Mouse (Mus musculus): ENCODE measurements around the gene Tmem259.
"Not testable (repeated sequence)": the region's sequence is repeated elsewhere in the genome, so short reads cannot be mapped to it uniquely, and the experiment has no call there.

Tmem259 gene

GRCm38 (mm10) chr10:79960671-79961294 lies 23.3 kb downstream of the Tmem259 start:
- TF ChIP-seq NANOG (IDR thresholded peaks at IDR 0.05; ENCODE audit: borderline replicate concordance, low read length), result no peak
- no peak for TF ChIP-seq POU5F1 (IDR thresholded peaks at IDR 0.05; ENCODE audit: borderline replicate concordance, low read length)
- no peak for TF ChIP-seq CTCF (conservative IDR thresholded peaks at IDR 0.05; ENCODE audit: low read length)
- H3K9me3 ChIP-seq (ENCODE audit: low read length), result no peaks in the 10 kb centered on the region
- peaks cover 70% of the 10 kb centered on the region for H3K4me1 ChIP-seq (replicated peaks; ENCODE audit: low read depth, low read length)

GRCm38 (mm10) chr10:79959847-79960601 lies 24.1 kb downstream of the Tmem259 start, which contains the start of gene Wdr18:
TSS of gene Wdr18 (plus strand) at chr10:79960152.
- peaks cover 44% of the 10 kb centered on the region for H3K36me3 ChIP-seq (ENCODE audit: insufficient read depth, low read length)
- TF ChIP-seq CTCF (conservative IDR thresholded peaks at IDR 0.05; ENCODE audit: low read length), result peak; percentile 78
- TF ChIP-seq POU5F1 (IDR thresholded peaks at IDR 0.05; ENCODE audit: borderline replicate concordance, low read length), result no peak
- peak within 1 kb of the TSS; percentile 100 for H3K4me3 ChIP-seq (replicated peaks; ENCODE audit: low read length)
- no peaks in the 10 kb centered on the region for H3K9me3 ChIP-seq (ENCODE audit: low read length)
- H3K27me3 ChIP-seq (ENCODE audit: insufficient read depth, low read length), result no peaks in the 10 kb centered on the region
- peaks cover 71% of the 10 kb centered on the region for H3K4me1 ChIP-seq (replicated peaks; ENCODE audit: low read depth, low read length)

More at GRCm38 (mm10) chr10:79960671-79961294, 23.3 kb downstream of the Tmem259 start:
- H3K27me3 ChIP-seq (ENCODE audit: insufficient read depth, low read length), result no peaks in the 10 kb centered on the region
- peaks cover 51% of the 10 kb centered on the region for H3K36me3 ChIP-seq (ENCODE audit: insufficient read depth, low read length)
- peak overlapping the region; percentile 100 for H3K4me3 ChIP-seq (replicated peaks; ENCODE audit: low read length)

DNA sequence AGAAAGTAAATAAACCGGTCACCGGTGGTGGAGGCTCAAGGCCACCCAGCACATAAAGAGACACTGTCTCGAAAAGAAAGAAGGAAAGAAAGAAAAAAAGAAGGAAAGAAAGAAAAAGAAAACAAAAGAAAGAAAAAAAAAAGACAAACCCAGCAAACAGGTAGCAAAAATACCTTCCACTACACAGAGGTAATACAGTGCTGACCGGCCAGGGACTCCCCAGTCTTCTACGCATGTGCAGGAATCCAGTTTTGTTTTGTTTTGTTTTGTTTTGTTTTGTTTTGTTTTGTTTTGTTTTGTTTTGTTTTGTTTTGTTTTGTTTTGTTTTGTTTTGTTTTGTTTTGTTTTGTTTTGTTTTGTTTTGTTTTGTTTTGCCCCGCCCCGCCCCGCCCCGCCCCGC lies 24.7 kb downstream of the Tmem259 start:
- Histone ChIP-seq H3K36me3 (ENCODE audit: insufficient read depth, low read length) (peaks cover 37% of the 10 kb centered on the region), H3K4me1 (replicated peaks; ENCODE audit: low read depth, low read length) (peaks cover 66% of the 10 kb centered on the region)
- not testable (repeated sequence) for H3K9me3 ChIP-seq (ENCODE audit: low read length); H3K27me3 ChIP-seq (ENCODE audit: insufficient read depth, low read length); H3K4me3 ChIP-seq (replicated peaks; ENCODE audit: low read length)

DNA sequence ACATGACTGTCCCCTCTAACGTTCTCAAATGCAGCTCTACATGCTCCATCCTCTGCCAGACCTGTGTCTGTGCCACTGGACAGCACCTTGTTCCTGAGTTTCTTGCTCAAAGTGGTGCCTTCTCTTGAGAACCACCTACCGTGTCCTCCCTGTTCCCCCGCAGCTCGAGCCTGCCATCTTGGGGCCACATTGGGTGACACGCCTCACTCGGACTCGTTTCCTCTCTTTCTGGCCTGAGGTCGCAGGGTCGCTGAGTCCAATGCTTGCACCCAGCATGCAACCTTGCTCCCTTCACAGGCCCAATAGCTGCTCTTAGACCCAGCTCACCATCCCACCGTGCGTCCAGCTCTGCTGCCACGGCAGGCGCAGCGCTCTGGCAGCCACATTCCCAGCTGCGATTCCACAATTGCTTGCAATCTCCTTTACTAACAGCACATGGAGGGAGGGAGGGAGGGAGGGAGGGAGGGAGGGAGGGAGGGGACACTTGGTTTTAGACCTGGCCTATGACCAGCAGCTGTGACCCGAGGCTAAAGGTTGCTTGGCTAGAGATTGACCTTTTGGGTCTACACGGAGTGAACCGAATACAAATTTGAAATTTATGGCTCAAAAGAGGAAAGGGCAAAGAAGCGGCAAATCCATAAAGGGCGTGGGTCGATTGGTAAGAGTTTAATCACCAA lies 25.9 kb downstream of the Tmem259 start:
- TF ChIP-seq NANOG (IDR thresholded peaks at IDR 0.05; ENCODE audit: borderline replicate concordance, low read length) (no peak), POU5F1 (IDR thresholded peaks at IDR 0.05; ENCODE audit: borderline replicate concordance, low read length) (no peak), CTCF (conservative IDR thresholded peaks at IDR 0.05; ENCODE audit: low read length) (peak; percentile 66)
- no peak overlapping the region for H3K4me3 ChIP-seq (replicated peaks; ENCODE audit: low read length)
- no peaks in the 10 kb centered on the region for H3K27me3 ChIP-seq (ENCODE audit: insufficient read depth, low read length)
- no peaks in the 10 kb centered on the region for H3K9me3 ChIP-seq (ENCODE audit: low read length)
- H3K4me1 ChIP-seq (replicated peaks; ENCODE audit: low read depth, low read length), result peaks cover 58% of the 10 kb centered on the region
- H3K36me3 ChIP-seq (ENCODE audit: insufficient read depth, low read length), result peaks cover 26% of the 10 kb centered on the region

DNA sequence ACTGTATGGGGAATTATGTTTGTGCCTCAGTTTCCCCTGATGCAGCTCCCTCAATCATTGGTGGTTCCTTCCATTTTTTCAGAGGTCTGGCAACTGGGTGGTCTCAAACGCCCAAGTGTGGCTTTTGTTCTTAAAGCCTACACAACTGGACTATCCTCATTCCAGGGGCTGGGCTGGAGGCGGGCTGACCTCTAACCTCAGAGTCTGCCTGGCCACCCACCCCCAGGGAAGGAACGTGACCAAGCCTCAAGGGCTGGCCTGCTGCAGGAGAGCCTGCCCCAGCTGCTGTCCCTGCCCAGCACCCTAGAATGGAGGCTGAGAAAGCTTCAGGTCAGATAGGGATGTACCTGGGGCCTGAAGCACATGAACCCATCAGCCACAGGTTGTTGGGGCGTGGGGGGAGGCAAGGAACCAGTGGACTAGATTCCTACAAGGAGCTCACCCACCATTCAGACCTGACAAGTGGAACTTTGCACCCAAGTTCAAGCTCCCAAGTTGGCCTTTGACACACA lies 27.4 kb downstream of the Tmem259 start:
- H3K36me3 ChIP-seq (ENCODE audit: insufficient read depth, low read length), result peaks cover 10% of the 10 kb centered on the region
- H3K27me3 ChIP-seq (ENCODE audit: insufficient read depth, low read length), result no peaks in the 10 kb centered on the region
- H3K4me3 ChIP-seq (replicated peaks; ENCODE audit: low read length), result no peak overlapping the region
- H3K4me1 ChIP-seq (replicated peaks; ENCODE audit: low read depth, low read length), result peaks cover 45% of the 10 kb centered on the region
- no peak for TF ChIP-seq POU5F1 (IDR thresholded peaks at IDR 0.05; ENCODE audit: borderline replicate concordance, low read length)
- no peak for TF ChIP-seq CTCF (conservative IDR thresholded peaks at IDR 0.05; ENCODE audit: low read length)
- TF ChIP-seq NANOG (IDR thresholded peaks at IDR 0.05; ENCODE audit: borderline replicate concordance, low read length), result no peak
- no peaks in the 10 kb centered on the region for H3K9me3 ChIP-seq (ENCODE audit: low read length)

DNA sequence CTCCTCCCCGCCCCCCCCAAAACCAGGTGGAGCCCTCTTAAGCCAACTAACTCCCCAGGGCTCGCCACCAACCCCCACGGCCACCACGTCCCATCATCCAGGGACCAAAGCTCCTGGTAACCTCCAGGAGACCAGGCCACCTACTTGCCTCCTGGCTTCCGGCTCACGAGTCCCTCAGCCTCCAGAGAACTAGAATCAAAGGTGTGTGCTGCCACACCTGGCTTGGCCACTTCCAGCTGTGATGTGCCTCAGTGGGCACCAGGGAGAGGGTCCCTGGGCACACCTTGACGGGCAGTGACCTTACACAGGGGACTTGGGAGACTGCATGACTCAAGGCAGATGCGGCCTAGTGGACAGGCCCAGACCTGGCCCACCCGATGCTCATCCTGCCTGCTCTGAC lies 28.4 kb downstream of the Tmem259 start:
- TF ChIP-seq POU5F1 (IDR thresholded peaks at IDR 0.05; ENCODE audit: borderline replicate concordance, low read length) (no peak), CTCF (conservative IDR thresholded peaks at IDR 0.05; ENCODE audit: low read length) (no peak), NANOG (IDR thresholded peaks at IDR 0.05; ENCODE audit: borderline replicate concordance, low read length) (no peak)
- Histone ChIP-seq H3K4me3 (replicated peaks; ENCODE audit: low read length) (0 out of 2 replicates have a peak overlapping the region, but pooled peaks have one; percentile 7), H3K4me1 (replicated peaks; ENCODE audit: low read depth, low read length) (peaks cover 45% of the 10 kb centered on the region), H3K9me3 (ENCODE audit: low read length) (no peaks in the 10 kb centered on the region), H3K36me3 (ENCODE audit: insufficient read depth, low read length) (peaks cover 6% of the 10 kb centered on the region), H3K27me3 (ENCODE audit: insufficient read depth, low read length) (no peaks in the 10 kb centered on the region)

GRCm38 (mm10) chr10:79953946-79954345 lies 30.2 kb downstream of the Tmem259 start:
- no peaks in the 10 kb centered on the region for H3K27me3 ChIP-seq (ENCODE audit: insufficient read depth, low read length)
- no peaks in the 10 kb centered on the region for H3K9me3 ChIP-seq (ENCODE audit: low read length)
- peak; percentile 40 for TF ChIP-seq CTCF (conservative IDR thresholded peaks at IDR 0.05; ENCODE audit: low read length)
- TF ChIP-seq NANOG (IDR thresholded peaks at IDR 0.05; ENCODE audit: borderline replicate concordance, low read length), result no peak

GRCm38 (mm10) chr10:79950661-79951060 lies 33.5 kb downstream of the Tmem259 start:
- Histone ChIP-seq H3K4me1 (replicated peaks; ENCODE audit: low read depth, low read length) (peaks cover 47% of the 10 kb centered on the region), H3K4me3 (replicated peaks; ENCODE audit: low read length) (peak overlapping the region; percentile 45; the same call in 1 of the 2 replicates), H3K9me3 (ENCODE audit: low read length) (no peaks in the 10 kb centered on the region), H3K27me3 (ENCODE audit: insufficient read depth, low read length) (no peaks in the 10 kb centered on the region), H3K36me3 (ENCODE audit: insufficient read depth, low read length) (peaks cover 17% of the 10 kb centered on the region)
- TF ChIP-seq NANOG (IDR thresholded peaks at IDR 0.05; ENCODE audit: borderline replicate concordance, low read length), result no peak
- no peak for TF ChIP-seq CTCF (conservative IDR thresholded peaks at IDR 0.05; ENCODE audit: low read length)
- no peak for TF ChIP-seq POU5F1 (IDR thresholded peaks at IDR 0.05; ENCODE audit: borderline replicate concordance, low read length)

More at GRCm38 (mm10) chr10:79953946-79954345, 30.2 kb downstream of the Tmem259 start:
- Histone ChIP-seq H3K36me3 (ENCODE audit: insufficient read depth, low read length) (peaks cover 17% of the 10 kb centered on the region), H3K4me3 (replicated peaks; ENCODE audit: low read length) (no peak overlapping the region), H3K4me1 (replicated peaks; ENCODE audit: low read depth, low read length) (peaks cover 50% of the 10 kb centered on the region)
